Mouse (Mus musculus) midbrain, embryonic 13.5 days (tissue): ENCODE data around the gene Gm10217. TPM values are rescaled to one million over a fixed set of nuclear protein-coding genes. Genes with fewer than 3 reads are reported as not detected.
A peak's percentile ranks its signal among the peaks of the same experiment; 100 is the strongest.

ENCODE experiments used
- ATAC-seq: fragments of 200-750 bp; cut with Nextera tagmentation; 2 replicates; pipeline ENCODE4 v1.8.0; 2017; ENCODE audit warnings: mild to moderate bottlenecking, moderate TSS enrichment, moderate library complexity
- H3K27ac ChIP-seq: fragments of 300-500 bp; sonication (generic); 2 replicates; pipeline ENCODE4 v1.5.1; 2015; ENCODE audit warnings: inconsistent platforms, mild to moderate bottlenecking, moderate library complexity
- H3K27me3 ChIP-seq: fragments of 300-500 bp; sonication (generic); 2 replicates; pipeline ENCODE4 v1.6.1; 2015; ENCODE audit warnings: mild to moderate bottlenecking, inconsistent platforms
- H3K36me3 ChIP-seq: fragments of 300-500 bp; sonication (generic); 2 replicates; pipeline ENCODE4 v1.6.1; 2015; ENCODE audit warnings: mild to moderate bottlenecking, inconsistent platforms
- H3K4me1 ChIP-seq: fragments of 300-500 bp; sonication (generic); replicated peaks from 2 replicates; pipeline ENCODE4 v1.6.1; 2015; ENCODE audit warnings: inconsistent platforms
- H3K4me2 ChIP-seq: fragments of 300-500 bp; sonication (generic); replicated peaks from 2 replicates; pipeline ENCODE4 v1.6.1; 2015; ENCODE audit warnings: moderate library complexity, mild to moderate bottlenecking, inconsistent platforms
- H3K4me3 ChIP-seq: fragments of 300-500 bp; sonication (generic); replicated peaks from 2 replicates; pipeline ENCODE4 v1.5.1; 2015; ENCODE audit warnings: mild to moderate bottlenecking, inconsistent platforms
- H3K9ac ChIP-seq: fragments of 300-500 bp; sonication (generic); replicated peaks from 2 replicates; pipeline ENCODE4 v1.6.1; 2015; ENCODE audit warnings: mild to moderate bottlenecking, inconsistent platforms
- H3K9me3 ChIP-seq: fragments of 300-500 bp; sonication (generic); 2 replicates; pipeline ENCODE4 v1.6.1; 2016; ENCODE audit warnings: mild to moderate bottlenecking, inconsistent platforms
- WGBS: fragments of 180-500 bp; shearing (Covaris S2); methylation state at CpG from one replicate; pipeline ENCODE4 v1.1.7; 2015; 5-methylcytosine and 5-hydroxymethylcytosine counted together
- polyA plus RNA-seq: library from polyadenylated mRNA; unstranded; fragments of >200 nt; fragmentation: Nextera tagmentation; extraction: Ambion mirVana; gene quantifications from 2 replicates; pipeline ENCODE4 v1.2.1, GENCODE M21; 2015

The Gm10217 gene
- polyA plus RNA-seq, result not detected in 2 replicates

DNA sequence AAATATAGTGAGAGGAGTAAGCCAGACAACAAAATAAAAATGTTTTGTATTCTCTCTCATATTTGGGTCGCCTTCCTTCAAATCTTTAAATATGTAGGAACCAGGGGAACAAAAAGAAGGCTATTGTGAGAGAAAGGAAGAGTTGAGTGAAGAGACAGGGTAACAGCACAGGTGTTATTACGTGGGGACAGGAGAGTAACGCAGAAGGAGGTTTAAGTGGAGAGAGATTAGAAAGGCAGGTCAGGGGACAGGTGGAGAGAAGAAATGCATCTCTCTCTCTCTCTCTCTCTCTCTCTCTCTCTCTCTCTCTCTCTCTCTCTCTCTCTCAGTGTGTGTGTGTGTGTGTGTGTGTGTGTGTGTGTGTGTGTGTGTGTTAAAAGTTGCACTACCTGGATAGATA is at the start of gene Gm10217:
TSS of gene Gm10217 (plus strand) at position 301 of the 400 bp plus-strand sequence.
- H3K36me3 ChIP-seq, result no peaks in the 10 kb centered on the region
- WGBS, result 91% methylated on average over 3 of the region's 3 CpGs
- H3K4me2 ChIP-seq, result no peak within 1 kb of the TSS
- no peaks in the 10 kb centered on the region for H3K27me3 ChIP-seq
- no peak within 1 kb of the TSS for H3K27ac ChIP-seq
- H3K4me1 ChIP-seq, result peaks cover 6% of the 10 kb centered on the region; the same call in 1 of the 2 replicates
- no peak for ATAC-seq
- H3K9ac ChIP-seq, result no peak within 1 kb of the TSS
- H3K9me3 ChIP-seq, result no peaks in the 10 kb centered on the region
- no peak within 1 kb of the TSS for H3K4me3 ChIP-seq

DNA sequence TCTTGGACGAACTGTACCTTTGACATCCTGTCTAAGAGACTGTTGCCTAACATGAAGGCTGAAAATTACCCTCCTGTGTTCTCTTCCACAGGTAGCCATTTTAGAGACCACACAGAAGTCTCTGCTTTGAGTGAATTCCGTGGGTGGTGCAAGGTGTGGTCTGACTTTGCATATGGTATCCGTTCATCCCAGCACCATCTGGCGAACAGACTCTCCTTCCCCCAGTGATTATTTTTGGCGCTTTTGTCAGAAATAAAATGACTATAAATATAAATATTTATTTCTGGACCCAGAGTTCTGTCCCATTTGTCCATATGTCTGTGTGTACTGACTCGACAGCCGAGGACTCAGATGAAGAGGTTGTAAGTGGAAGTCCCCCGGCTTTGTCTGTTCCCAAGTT is 39.3 kb upstream of the Gm10217 start:
- no peak overlapping the region for H3K4me3 ChIP-seq
- no peak for ATAC-seq
- no peaks in the 10 kb centered on the region for H3K9me3 ChIP-seq
- H3K4me1 ChIP-seq, result no peaks in the 10 kb centered on the region
- no peaks in the 10 kb centered on the region for H3K27me3 ChIP-seq
- WGBS, result 92% methylated on average over 8 of the region's 8 CpGs
- H3K9ac ChIP-seq, result no peak overlapping the region
- H3K27ac ChIP-seq, result no peak overlapping the region
- H3K4me2 ChIP-seq, result no peak overlapping the region
- no peaks in the 10 kb centered on the region for H3K36me3 ChIP-seq

- WGBS, result 88% methylated on average over 3 of the region's 3 CpGs
- H3K9ac ChIP-seq, result no peak overlapping the region
Observed at GRCm38 (mm10) chr8:9840257-9840656, 23.8 kb upstream of the Gm10217 start.

DNA sequence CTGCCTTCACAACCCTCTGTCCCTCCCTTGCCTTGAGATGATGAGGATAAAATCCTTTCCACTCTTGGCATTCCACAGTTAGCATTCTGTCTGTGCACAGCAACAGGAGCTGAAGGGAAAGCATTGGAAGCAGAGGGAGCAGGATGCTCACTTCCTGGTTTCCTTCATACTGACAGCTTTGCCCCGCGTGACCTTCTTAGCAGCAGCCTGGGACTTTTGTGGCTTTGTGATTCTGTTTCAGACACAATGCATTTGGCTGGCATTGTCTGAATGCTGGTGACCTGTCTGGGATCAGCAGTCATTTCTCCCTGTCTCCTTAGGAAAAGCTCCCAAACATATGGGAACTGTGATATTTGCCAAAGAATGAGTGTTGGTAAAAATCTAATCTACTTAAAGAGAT is 4.8 kb upstream of the Gm10217 start:
- 0 out of 2 replicates have a peak overlapping the region, but pooled peaks have one; percentile 9 for H3K27ac ChIP-seq
- H3K27me3 ChIP-seq, result no peaks in the 10 kb centered on the region
- ATAC-seq, result no peak
- no peaks in the 10 kb centered on the region for H3K9me3 ChIP-seq
- H3K4me1 ChIP-seq, result peaks cover 10% of the 10 kb centered on the region; the same call in 1 of the 2 replicates
- no peaks in the 10 kb centered on the region for H3K36me3 ChIP-seq
- no peak overlapping the region for H3K4me2 ChIP-seq
- 8% methylated on average over 2 of the region's 2 CpGs for WGBS
- H3K4me3 ChIP-seq, result no peak overlapping the region
- H3K9ac ChIP-seq, result no peak overlapping the region

More at GRCm38 (mm10) chr8:9840257-9840656, 23.8 kb upstream of the Gm10217 start:
- no peak for ATAC-seq
- Histone ChIP-seq H3K4me1 (no peaks in the 10 kb centered on the region), H3K4me3 (no peak overlapping the region), H3K4me2 (no peak overlapping the region), H3K36me3 (no peaks in the 10 kb centered on the region), H3K27me3 (no peaks in the 10 kb centered on the region), H3K9me3 (no peaks in the 10 kb centered on the region), H3K27ac (no peak overlapping the region)

DNA sequence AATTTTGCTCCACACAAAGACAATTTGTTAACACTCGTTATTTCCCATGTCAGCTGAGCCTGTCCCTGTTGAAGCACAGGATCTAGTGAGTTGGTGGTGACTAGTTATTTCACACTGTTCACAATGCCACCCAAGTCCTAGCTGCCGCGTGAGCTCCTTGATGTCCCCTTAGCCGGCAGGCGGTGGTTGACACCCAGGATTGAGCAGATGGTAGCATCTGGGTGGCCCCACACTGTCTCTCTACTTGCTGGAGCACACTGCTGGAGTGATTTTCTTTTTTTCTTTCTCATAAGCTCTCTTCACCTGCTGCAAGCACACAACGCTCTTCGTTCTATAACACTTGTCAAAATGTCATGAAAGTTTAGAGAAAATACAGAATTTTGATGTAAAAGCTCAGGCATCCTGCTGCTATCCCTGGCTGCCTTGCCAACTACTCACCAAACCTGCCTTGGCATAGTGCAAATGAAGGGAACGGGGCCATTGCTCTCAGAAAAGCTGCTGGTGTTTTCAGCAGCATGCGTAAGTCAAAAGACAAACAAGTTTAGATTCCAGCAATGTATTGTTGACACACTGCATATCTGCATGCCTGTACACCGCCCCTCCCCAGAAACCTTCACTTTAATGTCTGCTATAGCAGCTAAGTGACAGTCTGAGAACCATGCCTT is 3.4 kb upstream of the Gm10217 start:
- Histone ChIP-seq H3K27ac (no peak overlapping the region), H3K9ac (no peak overlapping the region), H3K4me3 (no peak overlapping the region), H3K9me3 (no peaks in the 10 kb centered on the region), H3K4me2 (no peak overlapping the region), H3K27me3 (no peaks in the 10 kb centered on the region), H3K36me3 (no peaks in the 10 kb centered on the region), H3K4me1 (peaks cover 10% of the 10 kb centered on the region; the same call in 1 of the 2 replicates)
- 80% methylated on average over 10 of the region's 10 CpGs for WGBS
- no peak for ATAC-seq

DNA sequence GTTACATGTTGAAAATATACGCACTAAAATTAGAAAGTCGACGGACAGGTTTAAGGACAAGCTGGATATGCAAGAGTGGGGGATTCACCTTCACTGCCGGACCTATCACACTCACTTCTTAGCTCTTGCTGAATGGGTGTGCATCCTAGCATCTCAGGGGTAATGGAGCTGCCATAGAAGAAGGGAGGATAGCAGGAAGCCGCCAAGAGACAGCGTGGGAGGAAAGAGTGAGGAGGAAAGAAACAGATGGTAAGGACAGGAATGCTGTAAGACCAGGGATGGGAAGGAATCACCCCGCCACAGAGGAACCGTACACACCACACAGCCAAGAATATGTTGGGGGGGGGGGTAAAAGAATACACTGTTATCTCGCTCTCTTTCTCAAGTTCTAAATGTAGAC is 1.1 kb downstream of the Gm10217 start:
- H3K9me3 ChIP-seq, result no peaks in the 10 kb centered on the region
- no peaks in the 10 kb centered on the region for H3K27me3 ChIP-seq
- no peak overlapping the region for H3K4me2 ChIP-seq
- no peaks in the 10 kb centered on the region for H3K4me1 ChIP-seq
- no peak overlapping the region for H3K4me3 ChIP-seq
- no peaks in the 10 kb centered on the region for H3K36me3 ChIP-seq
- ATAC-seq, result no peak
- 89% methylated on average over 9 of the region's 9 CpGs for WGBS
- H3K9ac ChIP-seq, result no peak overlapping the region
- no peak overlapping the region for H3K27ac ChIP-seq

GRCm38 (mm10) chr8:9868094-9868493 is 4.0 kb downstream of the Gm10217 start:
- no peak overlapping the region for H3K4me3 ChIP-seq
- H3K9ac ChIP-seq, result no peak overlapping the region
- 52% methylated on average over 3 of the region's 3 CpGs for whole genome bisulfite sequencing
- no peaks in the 10 kb centered on the region for H3K36me3 ChIP-seq
- H3K27me3 ChIP-seq, result no peaks in the 10 kb centered on the region
- no peaks in the 10 kb centered on the region for H3K4me1 ChIP-seq
- no peaks in the 10 kb centered on the region for H3K9me3 ChIP-seq
- no peak overlapping the region for H3K4me2 ChIP-seq
- no peak overlapping the region for H3K27ac ChIP-seq
- ATAC-seq, result no peak

- Histone ChIP-seq H3K4me2 (no peak overlapping the region), H3K27me3 (no peaks in the 10 kb centered on the region), H3K4me3 (no peak overlapping the region), H3K36me3 (no peaks in the 10 kb centered on the region), H3K4me1 (no peaks in the 10 kb centered on the region), H3K9me3 (no peaks in the 10 kb centered on the region), H3K27ac (no peak overlapping the region), H3K9ac (no peak overlapping the region)
- ATAC-seq, result no peak
- 96% methylated on average over 1 of the region's 1 CpGs for WGBS
Observed at GRCm38 (mm10) chr8:9876241-9876640, 12.2 kb downstream of the Gm10217 start.

DNA sequence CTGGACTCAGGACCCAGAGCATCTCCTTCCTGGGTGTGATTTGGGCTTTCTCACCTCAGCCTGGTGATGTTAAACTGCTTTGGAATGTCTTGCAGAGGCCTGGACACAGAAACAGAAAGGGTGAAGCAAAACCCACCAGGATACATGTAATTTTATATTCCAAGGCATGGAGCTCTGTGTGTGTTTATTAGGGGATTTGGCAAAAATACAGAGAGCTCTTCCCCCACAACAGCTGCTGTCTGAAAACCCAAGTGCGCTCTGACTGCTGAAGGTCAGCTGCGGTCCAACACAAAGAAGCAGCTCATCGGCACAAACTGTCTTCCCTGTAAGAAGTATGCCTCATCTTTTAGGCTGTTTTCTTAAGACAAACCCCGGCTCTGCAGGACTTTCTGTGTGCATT is 15.9 kb downstream of the Gm10217 start:
- WGBS, result 87% methylated on average over 4 of the region's 4 CpGs

DNA sequence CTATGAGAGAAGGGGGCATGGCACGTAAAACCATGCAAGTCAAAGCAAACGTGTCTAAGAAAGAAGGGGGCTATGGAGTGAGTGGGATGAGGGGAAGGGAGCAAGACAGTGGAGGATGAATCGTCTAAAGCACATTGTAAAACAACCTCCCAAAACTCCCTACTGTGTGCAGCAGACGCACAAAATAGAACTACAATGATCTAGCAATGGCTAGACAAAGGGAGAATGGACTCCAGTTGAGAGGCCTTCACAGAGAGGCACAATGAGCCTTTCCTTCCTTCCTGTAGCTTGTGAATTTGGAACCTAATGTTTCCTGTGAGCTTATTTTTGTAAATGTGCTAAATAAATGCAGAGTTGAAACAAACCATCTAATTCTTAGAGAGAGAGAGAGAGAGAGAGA is 22.7 kb downstream of the Gm10217 start:
- H3K9ac ChIP-seq, result no peak overlapping the region
- H3K4me1 ChIP-seq, result no peaks in the 10 kb centered on the region
- no peak overlapping the region for H3K4me3 ChIP-seq
- H3K36me3 ChIP-seq, result no peaks in the 10 kb centered on the region
- H3K27ac ChIP-seq, result no peak overlapping the region
- ATAC-seq, result no peak
- no peak overlapping the region for H3K4me2 ChIP-seq
- 43% methylated on average over 4 of the region's 4 CpGs for WGBS
- H3K27me3 ChIP-seq, result no peaks in the 10 kb centered on the region
- H3K9me3 ChIP-seq, result no peaks in the 10 kb centered on the region

More for the DNA sequence above, 15.9 kb downstream of the Gm10217 start:
- H3K27ac ChIP-seq, result no peak overlapping the region
- no peaks in the 10 kb centered on the region for H3K9me3 ChIP-seq
- H3K4me2 ChIP-seq, result no peak overlapping the region
- H3K9ac ChIP-seq, result no peak overlapping the region
- no peaks in the 10 kb centered on the region for H3K27me3 ChIP-seq
- ATAC-seq, result no peak
- H3K4me1 ChIP-seq, result no peaks in the 10 kb centered on the region
- no peak overlapping the region for H3K4me3 ChIP-seq
- no peaks in the 10 kb centered on the region for H3K36me3 ChIP-seq

- ATAC-seq, result peak; percentile 66; the same call in 1 of the 2 replicates
- Histone ChIP-seq H3K4me3 (no peak overlapping the region), H3K36me3 (no peaks in the 10 kb centered on the region), H3K9me3 (no peaks in the 10 kb centered on the region), H3K27me3 (no peaks in the 10 kb centered on the region), H3K4me1 (0 out of 2 replicates have a peak, but pooled peaks cover 4% of the 10 kb centered on the region), H3K9ac (no peak overlapping the region), H3K4me2 (no peak overlapping the region), H3K27ac (no peak overlapping the region)
- 83% methylated on average over 2 of the region's 2 CpGs for WGBS
Observed at GRCm38 (mm10) chr8:9899199-9899598, 35.1 kb downstream of the Gm10217 start.

DNA sequence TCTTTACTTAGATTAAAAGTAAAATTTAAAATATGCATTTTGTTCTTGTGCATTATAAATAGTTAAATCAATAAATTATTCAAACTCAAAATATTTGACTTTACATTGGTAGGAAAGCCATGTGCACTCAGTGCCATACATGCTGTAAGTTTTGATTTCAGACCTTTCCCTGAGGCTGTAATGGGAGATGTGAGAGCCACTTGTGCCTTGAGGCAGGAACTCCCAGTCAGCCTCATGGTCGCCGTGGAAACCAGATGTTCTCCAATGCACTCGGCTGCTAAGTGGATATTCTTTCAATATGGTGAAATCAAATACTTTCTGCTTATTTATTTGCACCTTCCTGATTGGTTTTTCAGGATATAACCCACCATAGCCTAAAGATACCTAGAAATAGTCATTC is 35.6 kb downstream of the Gm10217 start:
- ATAC-seq, result peak; percentile 56; the same call in 1 of the 2 replicates
- Histone ChIP-seq H3K36me3 (no peaks in the 10 kb centered on the region), H3K27ac (no peak overlapping the region), H3K4me3 (no peak overlapping the region), H3K27me3 (no peaks in the 10 kb centered on the region), H3K9me3 (no peaks in the 10 kb centered on the region), H3K9ac (no peak overlapping the region), H3K4me1 (0 out of 2 replicates have a peak, but pooled peaks cover 4% of the 10 kb centered on the region), H3K4me2 (no peak overlapping the region)
- WGBS, result 58% methylated on average over 3 of the region's 3 CpGs
